Mouse (Mus musculus) kidney, postnatal 14 days (tissue): ENCODE measurements around the gene Chac1.

Experiments
- DNase-seq: peaks from one replicate; pipeline ENCODE4 v3.0.0; 2022; ENCODE audit warnings: mixed read lengths

The Chac1 gene

GRCm38 (mm10) chr2:119377826-119378225, 26.8 kb downstream of the Chac1 start:
- peak; percentile 15 for DNase-seq

DNA sequence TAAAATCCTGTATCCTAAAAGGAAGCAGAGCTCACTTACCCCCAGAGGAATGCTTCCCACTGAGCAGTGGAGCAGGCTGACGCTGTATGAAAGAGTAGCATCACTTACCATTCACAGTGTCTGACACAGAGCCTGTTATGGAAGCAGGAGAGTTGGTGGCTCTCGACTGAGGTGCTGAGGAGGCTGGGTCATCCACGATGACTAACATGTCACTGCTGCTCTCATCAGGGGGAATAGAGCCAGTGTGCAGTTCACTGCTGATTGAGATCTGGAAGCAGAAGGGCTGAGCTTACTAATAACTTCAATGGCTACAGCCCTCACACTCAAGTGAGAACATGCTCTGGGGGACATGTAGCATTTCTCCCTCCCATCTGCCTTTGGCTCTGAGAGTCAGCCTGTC, 28.4 kb downstream of the Chac1 start:
- DNase-seq = no peak

DNA sequence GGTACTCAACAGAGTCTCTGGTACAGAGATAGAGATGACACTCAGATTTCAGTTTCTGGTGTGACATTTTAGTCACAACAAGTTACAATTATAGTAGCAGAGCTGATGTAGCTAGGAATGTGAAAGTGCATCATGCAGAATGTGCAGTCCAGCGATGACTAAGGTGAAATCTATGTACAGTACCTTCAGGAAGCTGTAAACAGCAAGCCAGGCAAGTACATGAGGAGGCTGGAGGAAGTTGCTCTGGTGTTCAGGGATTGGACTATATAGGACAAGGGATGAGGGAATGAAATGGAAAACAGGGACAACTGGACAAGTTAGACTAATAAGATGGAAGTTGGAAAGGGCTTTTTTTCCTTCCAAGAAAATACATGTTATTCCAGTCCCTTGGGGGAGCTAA, 37.2 kb downstream of the Chac1 start:
- no peak for DNase-seq

- no peak for DNase-seq
Measured at GRCm38 (mm10) chr2:119389992-119390391, 39.0 kb downstream of the Chac1 start.

- no peak for DNase-seq
Measured at GRCm38 (mm10) chr2:119398252-119398651, 47.2 kb downstream of the Chac1 start.

DNA sequence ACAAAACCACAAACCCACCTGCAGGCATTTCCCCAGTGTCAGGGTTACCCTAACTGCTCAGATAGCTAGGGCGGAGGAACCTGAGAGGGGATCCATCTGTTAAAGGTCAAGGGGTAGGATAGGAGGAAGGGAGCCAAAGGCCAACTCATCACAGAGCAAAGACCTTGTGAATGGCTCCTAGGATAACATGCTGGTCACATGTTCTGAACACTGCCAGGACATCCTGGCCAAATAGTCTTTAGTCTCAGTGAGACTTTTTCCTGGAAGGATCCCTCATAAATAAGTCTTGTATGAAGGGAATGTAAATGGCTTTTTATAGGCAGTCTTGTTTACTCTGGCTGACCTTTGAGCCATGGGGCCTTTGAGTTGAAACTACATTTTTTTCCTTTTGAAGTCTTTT, 47.6 kb downstream of the Chac1 start:
- DNase-seq = peak; percentile 30

DNA sequence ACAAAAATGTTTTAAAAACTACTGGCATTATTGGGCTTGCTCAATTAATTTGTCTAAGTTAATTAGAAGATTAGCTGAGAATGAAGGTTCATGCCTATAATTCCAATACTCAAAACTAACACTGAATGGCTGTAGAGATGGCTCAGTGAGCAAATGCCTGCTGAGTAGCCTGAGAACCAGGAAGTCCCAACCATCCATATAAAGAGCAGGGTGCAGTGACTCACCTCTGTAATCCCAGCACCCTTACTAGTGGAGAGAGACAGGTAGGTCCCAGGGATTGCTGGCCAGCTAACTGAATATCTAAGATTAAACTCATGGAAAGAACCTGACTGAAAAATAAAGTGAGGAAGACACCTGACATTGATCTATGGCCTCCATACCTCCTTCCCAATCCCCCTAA, 48.3 kb downstream of the Chac1 start:
- DNase-seq = no peak
